Mouse (Mus musculus): ENCODE measurements around the gene Snapc3. TPM values are rescaled to one million over a fixed set of nuclear protein-coding genes. Genes with fewer than 3 reads are reported as not detected.
"Not testable (repeated sequence)": the region's sequence is repeated elsewhere in the genome, so short reads cannot be mapped to it uniquely, and the experiment has no call there.

Snapc3 gene
- polyA plus RNA-seq, 1 experiment from 2014 or later, result 86.1 TPM

GRCm38 (mm10) chr4:83512217-83512616, 94.7 kb downstream of the Snapc3 start:
- no peaks in the 10 kb centered on the region for H3K9me3 ChIP-seq
- no peak for ATAC-seq (ENCODE audit: low FRiP score, low read depth)
- no peak overlapping the region for H3K4me3 ChIP-seq
- no peak overlapping the region for H3K27ac ChIP-seq
- H3K36me3 ChIP-seq, result no peaks in the 10 kb centered on the region
- no peaks in the 10 kb centered on the region for H3K27me3 ChIP-seq (replicated peaks)
- WGBS, result 81% methylated on average over 3 of the region's 3 CpGs
- H3K4me1 ChIP-seq, result no peaks in the 10 kb centered on the region
- no peak overlapping the region for H3K4me2 ChIP-seq (replicated peaks)
- H3K9ac ChIP-seq, result no peak overlapping the region

- Histone ChIP-seq H3K27ac (no peak overlapping the region), H3K36me3 (no peaks in the 10 kb centered on the region), H3K9ac (no peak overlapping the region), H3K9me3 (no peaks in the 10 kb centered on the region), H3K4me1 (no peaks in the 10 kb centered on the region), H3K4me3 (no peak overlapping the region), H3K4me2 (replicated peaks) (no peak overlapping the region), H3K27me3 (replicated peaks) (no peaks in the 10 kb centered on the region)
- ATAC-seq (ENCODE audit: low FRiP score, low read depth), result no peak
- WGBS, result 47% methylated on average over 2 of the region's 2 CpGs
These were observed 95.1 kb downstream of the Snapc3 start for GRCm38 (mm10) chr4:83512644-83513043.

- H3K36me3 ChIP-seq, result no peaks in the 10 kb centered on the region
- no peak overlapping the region for H3K4me3 ChIP-seq
- H3K4me1 ChIP-seq, result no peaks in the 10 kb centered on the region
- H3K4me2 ChIP-seq (replicated peaks), result no peak overlapping the region
- H3K9me3 ChIP-seq, result no peaks in the 10 kb centered on the region
- H3K27me3 ChIP-seq (replicated peaks), result no peaks in the 10 kb centered on the region
- ATAC-seq (ENCODE audit: low FRiP score, low read depth), result no peak
- no peak overlapping the region for H3K27ac ChIP-seq
- H3K9ac ChIP-seq, result no peak overlapping the region
- WGBS, result 91% methylated on average over 1 of the region's 1 CpGs
These were observed 96.7 kb downstream of the Snapc3 start for GRCm38 (mm10) chr4:83514183-83514582.

- no peak for ATAC-seq (ENCODE audit: low FRiP score, low read depth)
- H3K27ac ChIP-seq, result no peak overlapping the region
- 82% methylated on average over 10 of the region's 10 CpGs for WGBS
- H3K4me2 ChIP-seq (replicated peaks), result no peak overlapping the region
- H3K36me3 ChIP-seq, result no peaks in the 10 kb centered on the region
- H3K27me3 ChIP-seq (replicated peaks), result no peaks in the 10 kb centered on the region
- H3K9me3 ChIP-seq, result no peaks in the 10 kb centered on the region
- H3K9ac ChIP-seq, result no peak overlapping the region
- no peak overlapping the region for H3K4me3 ChIP-seq
- no peaks in the 10 kb centered on the region for H3K4me1 ChIP-seq
These were observed 97.6 kb downstream of the Snapc3 start for GRCm38 (mm10) chr4:83514976-83515669.

GRCm38 (mm10) chr4:83516144-83516543, 98.6 kb downstream of the Snapc3 start:
- not testable (repeated sequence) for H3K27me3 ChIP-seq (replicated peaks); H3K9ac ChIP-seq; H3K9me3 ChIP-seq; H3K36me3 ChIP-seq; H3K4me2 ChIP-seq (replicated peaks); H3K4me1 ChIP-seq; H3K4me3 ChIP-seq; ATAC-seq (ENCODE audit: low FRiP score, low read depth); H3K27ac ChIP-seq
- WGBS, result 95% methylated on average over 5 of the region's 6 CpGs

Other genes with a start within 250 kb of the Snapc3 start
- 3.3 TPM in 2 replicates for gene Ttc39b, start 93.5 kb upstream of the Snapc3 start, polyA plus RNA-seq (2016; fragmentation: Nextera tagmentation; extraction: Ambion mirVana)
- 337 and 394 TPM in 2 replicates for gene Psip1, start 68.7 kb downstream of the Snapc3 start, polyA plus RNA-seq (2016; fragmentation: Nextera tagmentation; extraction: Ambion mirVana)
- gene Ccdc171, start 107.8 kb downstream of the Snapc3 start, polyA plus RNA-seq (2016; fragmentation: Nextera tagmentation; extraction: Ambion mirVana), result 4.4 and 5.5 TPM in 2 replicates